Mouse (Mus musculus): ENCODE results near the gene Hspa2.

GRCm38 (mm10) chr12:76402991-76403885 is 738 bp upstream of the Hspa2 start:
- TF ChIP-seq CTCF (conservative IDR thresholded peaks at IDR 0.05 in 1 of 2, IDR thresholded peaks at IDR 0.05 in 1 of 2; ENCODE audit: low read depth in 2 of 2, low read length in 2 of 2) (no peak), MYC (IDR thresholded peaks at IDR 0.05; ENCODE audit: low read depth, low read length) (0 out of 2 replicates have a peak, but pooled peaks have one; percentile 24), JUND (conservative IDR thresholded peaks at IDR 0.05; ENCODE audit: low read depth, low read length) (no peak), POLR2A (IDR thresholded peaks at IDR 0.05; ENCODE audit: low read depth, low read length) (peak; percentile 69), MAX (IDR thresholded peaks at IDR 0.05; ENCODE audit: low read length) (0 out of 2 replicates have a peak, but pooled peaks have one; percentile 28), USF1 (IDR thresholded peaks at IDR 0.05; ENCODE audit: low read depth, low read length) (no peak), NELFE (IDR thresholded peaks at IDR 0.05; ENCODE audit: low read depth, low read length) (peak; percentile 67), USF2 (conservative IDR thresholded peaks at IDR 0.05; ENCODE audit: low read depth, low read length) (no peak), EP300 (IDR thresholded peaks at IDR 0.05; ENCODE audit: low read length) (no peak), HCFC1 (IDR thresholded peaks at IDR 0.05; ENCODE audit: low read depth, low read length) (peak; percentile 37; the same call in 1 of the 2 replicates)

All from CH12.LX (cell line).